Mouse (Mus musculus) monocyte, adult 5-6 weeks (primary cell): Measurements from ENCODE around the gene Gphn. TPM values are rescaled to one million over a fixed set of nuclear protein-coding genes. Genes with fewer than 3 reads are reported as not detected.

ENCODE experiments used
- ATAC-seq: fragments of 153-309, 156-312 bp; replicated peaks from 2 replicates; pipeline ENCODE4 v1.8.0; 2017; ENCODE audit warnings: mild to moderate bottlenecking; ENCODE audit not compliant: low TSS enrichment, insufficient number of reproducible peaks, severe bottlenecking, poor library complexity, low FRiP score
- total RNA-seq: library from RNA; stranded (forward); fragments of 200-1000, 200-491, 200-594 nt; gene quantifications from 3 replicates; pipeline ENCODE4 v1.2.3, GENCODE M21; 2017

The Gphn gene
- total RNA-seq, 1 experiment from 2014 or later, result 6.1 TPM

DNA sequence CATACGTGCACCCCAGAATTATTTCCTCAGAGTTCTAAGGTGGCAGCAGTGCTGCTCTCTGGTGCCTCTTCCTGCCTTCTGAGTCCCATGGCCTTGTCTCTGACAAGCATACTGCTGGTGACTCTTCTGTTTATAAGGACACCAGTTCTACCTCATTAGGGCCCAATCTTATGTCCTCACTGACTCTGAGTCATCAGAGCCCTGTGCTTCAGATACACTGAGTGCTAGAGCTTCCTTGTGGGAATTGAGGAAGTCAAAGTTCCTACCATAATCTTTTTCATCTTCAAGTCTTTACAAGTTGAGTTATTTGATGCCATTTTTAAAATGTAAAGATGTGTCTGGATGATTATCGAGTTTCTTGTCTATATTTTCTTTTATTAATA lies 452.6 kb downstream of the Gphn start:
- ATAC-seq, result no peak

DNA sequence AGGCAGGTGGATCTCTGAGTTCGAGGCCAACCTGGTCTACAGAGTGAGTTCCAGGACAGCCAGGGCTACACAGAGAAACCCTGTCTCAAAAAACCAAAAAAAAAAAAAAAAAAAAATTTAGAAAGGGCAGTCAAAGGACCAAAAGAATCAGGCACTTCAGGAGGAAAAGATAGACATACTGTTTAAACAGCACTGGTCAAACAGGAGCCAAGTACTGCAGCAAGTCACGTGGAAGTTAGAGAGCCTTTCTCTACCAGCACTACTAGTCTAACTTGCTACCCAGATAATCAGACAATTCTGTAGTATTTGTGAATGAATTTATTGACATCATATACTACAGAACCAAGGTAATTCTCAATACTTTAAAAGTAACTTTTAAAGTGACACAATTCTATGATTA lies 454.9 kb downstream of the Gphn start:
- ATAC-seq, result no peak

DNA sequence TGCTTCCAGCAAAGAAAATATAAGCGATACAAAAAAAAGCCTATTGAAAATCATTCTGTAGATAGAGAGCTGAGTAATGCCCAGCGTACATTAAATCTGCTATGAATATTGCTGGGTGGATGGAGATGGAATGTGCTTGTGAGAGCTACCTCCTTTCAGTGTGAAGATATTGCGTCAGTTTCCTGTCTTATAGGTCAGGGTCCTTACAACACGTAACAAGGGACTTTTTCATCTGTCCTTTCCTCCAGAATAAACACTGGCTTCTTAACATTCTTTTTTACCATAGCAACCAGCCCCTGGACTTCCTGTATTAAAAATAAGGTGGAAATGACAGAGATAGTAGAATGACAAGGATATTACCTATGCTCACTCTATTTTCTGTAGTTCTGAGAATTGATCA lies 456.1 kb downstream of the Gphn start:
- no peak for ATAC-seq

DNA sequence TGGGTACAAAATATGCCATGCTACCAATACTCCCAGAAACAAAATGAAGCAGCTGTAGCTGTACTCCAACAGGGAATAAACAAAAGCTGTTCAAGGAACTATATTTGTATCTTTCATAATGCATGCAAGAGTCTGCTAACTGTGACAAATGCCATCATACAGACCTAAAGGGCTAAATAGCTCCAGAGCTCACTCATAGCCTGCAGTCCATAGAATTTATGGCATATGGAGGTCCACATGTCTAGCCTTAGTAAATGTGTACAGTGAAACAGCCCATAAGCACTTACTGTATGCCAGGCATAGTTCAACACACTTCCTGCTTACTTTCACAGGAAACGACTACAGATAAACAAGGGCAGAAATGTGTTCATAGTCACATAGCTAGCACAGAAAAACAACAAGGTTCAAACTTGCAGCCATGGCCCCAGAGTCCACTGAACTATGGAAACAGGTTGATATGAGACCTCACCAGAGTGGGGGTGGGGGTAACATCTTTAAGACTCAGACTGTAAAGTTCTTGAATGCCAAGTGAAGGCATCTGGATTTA lies 459.6 kb downstream of the Gphn start:
- no peak for ATAC-seq

DNA sequence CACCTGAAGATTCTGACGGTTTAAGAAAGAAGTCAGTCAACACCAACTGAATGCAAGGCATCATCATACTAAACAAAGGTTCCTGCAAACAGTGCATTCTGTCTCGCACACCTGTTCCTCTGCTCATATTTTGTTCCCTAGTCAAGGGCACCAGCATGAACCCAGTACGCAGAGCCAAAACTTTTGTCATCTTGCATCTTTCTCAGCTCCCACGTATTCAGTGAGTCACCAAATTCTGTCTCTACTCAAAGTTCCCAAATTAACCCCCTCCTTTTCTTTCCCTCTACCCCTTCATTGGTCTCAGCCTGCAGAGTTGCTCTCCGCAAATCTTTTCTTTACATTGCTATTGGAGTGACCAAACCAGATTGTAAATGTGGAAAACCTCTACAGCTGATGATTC lies 462.7 kb downstream of the Gphn start:
- ATAC-seq, result no peak

DNA sequence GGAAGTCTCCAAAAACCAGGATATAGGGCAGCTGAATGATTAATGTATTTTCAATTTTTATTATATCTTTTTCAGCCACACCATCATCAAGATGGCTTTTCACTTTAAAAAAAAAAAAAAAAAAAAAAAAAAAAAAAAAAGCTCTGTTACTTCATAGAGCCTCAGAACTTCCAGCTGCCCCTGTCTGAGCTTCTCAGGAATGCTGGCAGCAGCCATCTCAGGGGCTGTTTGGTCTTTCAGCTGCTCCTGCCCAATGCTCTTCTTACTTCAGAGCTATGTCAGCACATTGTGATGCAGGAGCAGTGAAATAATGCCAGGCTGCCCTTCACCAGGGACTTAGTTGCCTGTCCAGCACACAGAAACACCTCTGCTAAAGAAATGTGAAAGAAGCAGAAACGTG lies 465.1 kb downstream of the Gphn start, which contains the start of gene Fam71d:
Fam71d (plus strand) TSS at position 211 of the 400 bp plus-strand sequence.
- no peak for ATAC-seq

DNA sequence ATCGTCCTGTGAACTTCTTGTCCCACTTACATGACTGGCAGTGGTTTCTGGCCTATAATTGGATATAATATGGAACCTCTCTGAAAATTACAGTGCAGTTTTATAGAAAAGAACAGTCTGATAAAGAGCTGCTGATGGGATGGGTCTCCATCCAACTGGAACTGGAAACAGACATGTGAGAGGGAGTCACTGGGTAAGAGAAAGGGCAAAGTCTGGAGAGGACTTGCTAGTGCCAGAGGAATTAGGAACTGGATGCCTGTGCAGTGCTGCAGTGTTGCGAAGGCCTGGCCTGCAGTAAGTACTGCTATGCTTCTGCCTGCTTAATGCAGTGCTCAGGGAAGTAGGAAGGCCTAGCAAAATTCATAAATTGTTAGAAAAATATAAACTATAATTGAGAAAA lies 467.1 kb downstream of the Gphn start:
- no peak for ATAC-seq

DNA sequence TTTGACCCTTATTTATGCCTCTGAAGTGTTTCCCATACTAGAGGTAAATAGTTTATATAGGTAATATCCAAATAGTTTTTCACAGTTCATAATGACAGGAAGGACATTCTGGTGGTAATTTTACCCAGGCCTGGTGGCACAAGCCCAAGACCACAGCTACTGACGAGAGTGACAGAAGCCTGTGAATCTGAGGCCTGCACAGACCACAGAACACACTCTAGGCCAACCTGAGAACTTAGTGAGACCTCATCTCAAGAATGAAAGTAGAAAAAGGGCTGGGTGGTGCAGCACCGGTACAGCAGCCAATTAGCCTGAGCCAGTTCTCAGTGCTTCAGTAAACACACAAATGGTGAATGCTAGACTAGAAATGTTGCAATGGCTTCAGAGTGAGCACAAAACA lies 491.6 kb downstream of the Gphn start:
- no peak for ATAC-seq

DNA sequence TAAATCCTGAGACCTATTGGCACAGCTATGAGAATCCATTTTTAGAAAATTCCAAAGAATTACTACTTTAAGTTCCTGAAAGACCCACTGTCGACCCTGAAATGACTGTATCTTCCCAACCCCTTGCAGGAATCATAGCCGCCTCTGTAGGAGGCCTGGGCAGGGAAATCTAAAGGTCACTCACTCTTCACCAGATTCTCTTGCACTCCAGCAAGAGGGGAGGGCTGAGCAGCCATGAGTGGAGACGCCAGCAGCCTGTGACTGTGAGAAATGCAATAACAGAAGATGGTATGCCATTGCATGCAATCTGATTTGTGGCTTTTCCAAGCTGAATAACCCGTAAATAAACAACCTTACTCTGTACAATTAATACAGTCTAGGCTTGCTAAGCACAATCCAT lies 501.5 kb downstream of the Gphn start:
- no peak for ATAC-seq

Other genes with a start within 250 kb of the Gphn start
- not detected in 3 replicates for gene Gm6657, start 32.1 kb upstream of the Gphn start, total RNA-seq